Mouse (Mus musculus): Measurements from ENCODE around the gene Serpinf2.

The Serpinf2 gene

GRCm38 (mm10) chr11:75429019-75429705 is 10.2 kb downstream of the Serpinf2 start:
- DNase-seq (ENCODE audit: low spot score), result no peak

GRCm38 (mm10) chr11:75424459-75424858 is 14.9 kb downstream of the Serpinf2 start:
- no peak for DNase-seq (ENCODE audit: low spot score)

GRCm38 (mm10) chr11:75424033-75424432 is 15.4 kb downstream of the Serpinf2 start:
- DNase-seq (ENCODE audit: low spot score), result no peak

GRCm38 (mm10) chr11:75423091-75423490 is 16.3 kb downstream of the Serpinf2 start:
- no peak for DNase-seq (ENCODE audit: low spot score)

- DNase-seq (ENCODE audit: low spot score), result peak; percentile 76
Measured at GRCm38 (mm10) chr11:75422013-75422792, 17.2 kb downstream of the Serpinf2 start, which contains the start of gene Serpinf1. Gene Serpinf1 (minus strand): TSS chr11:75422701.

GRCm38 (mm10) chr11:75421375-75422012 is 17.9 kb downstream of the Serpinf2 start:
- DNase-seq (ENCODE audit: low spot score), result peak; percentile 65

- no peak for DNase-seq (ENCODE audit: low spot score)
Measured at GRCm38 (mm10) chr11:75420810-75421374, 18.5 kb downstream of the Serpinf2 start.

GRCm38 (mm10) chr11:75420037-75420436 is 19.4 kb downstream of the Serpinf2 start:
- DNase-seq (ENCODE audit: low spot score), result no peak

- no peak for DNase-seq (ENCODE audit: low spot score)
Measured at GRCm38 (mm10) chr11:75415994-75416393, 23.4 kb downstream of the Serpinf2 start.

GRCm38 (mm10) chr11:75415096-75415495 is 24.3 kb downstream of the Serpinf2 start:
- no peak for DNase-seq (ENCODE audit: low spot score)

- DNase-seq (ENCODE audit: low spot score), result no peak
Measured at GRCm38 (mm10) chr11:75410591-75410990, 28.8 kb downstream of the Serpinf2 start.

GRCm38 (mm10) chr11:75409679-75410575 is 29.5 kb downstream of the Serpinf2 start:
- no peak for DNase-seq (ENCODE audit: low spot score)

GRCm38 (mm10) chr11:75406865-75407264 is 32.5 kb downstream of the Serpinf2 start:
- peak; percentile 67 for DNase-seq (ENCODE audit: low spot score)

GRCm38 (mm10) chr11:75406104-75406503 is 33.3 kb downstream of the Serpinf2 start:
- no peak for DNase-seq (ENCODE audit: low spot score)

- DNase-seq (ENCODE audit: low spot score), result no peak
Measured at GRCm38 (mm10) chr11:75404801-75405200, 34.6 kb downstream of the Serpinf2 start.

- no peak for DNase-seq (ENCODE audit: low spot score)
Measured at GRCm38 (mm10) chr11:75403301-75404052, 35.9 kb downstream of the Serpinf2 start.

GRCm38 (mm10) chr11:75402271-75402690 is 37.1 kb downstream of the Serpinf2 start:
- peak; percentile 71 for DNase-seq (ENCODE audit: low spot score)

- DNase-seq (ENCODE audit: low spot score), result no peak
Measured at GRCm38 (mm10) chr11:75400099-75400498, 39.3 kb downstream of the Serpinf2 start.

GRCm38 (mm10) chr11:75399411-75399841 is 40.0 kb downstream of the Serpinf2 start:
- DNase-seq (ENCODE audit: low spot score), result no peak

- no peak for DNase-seq (ENCODE audit: low spot score)
Measured at GRCm38 (mm10) chr11:75397452-75397851, 41.9 kb downstream of the Serpinf2 start.

GRCm38 (mm10) chr11:75395611-75396010 is 43.8 kb downstream of the Serpinf2 start:
- DNase-seq (ENCODE audit: low spot score), result no peak
